Mouse (Mus musculus) small intestine, adult 2 months (tissue): ENCODE results near the gene Scnn1b. TPM values are rescaled to one million over a fixed set of nuclear protein-coding genes. Genes with fewer than 3 reads are reported as not detected.

Experiments
- H3K27ac ChIP-seq: fragments of 200-500 bp; 2 replicates; pipeline ENCODE4 v1.5.1; 2012; ENCODE audit warnings: low read depth, low read length, control low read depth, inconsistent platforms; ENCODE audit not compliant: insufficient read depth
- H3K27me3 ChIP-seq: fragments of 200-500 bp; 2 replicates; pipeline ENCODE4 v1.6.1; 2012; ENCODE audit warnings: mild to moderate bottlenecking, moderate library complexity, low read length, inconsistent platforms; ENCODE audit not compliant: control insufficient read depth, insufficient read depth
- H3K36me3 ChIP-seq: fragments of 200-500 bp; 2 replicates; pipeline ENCODE4 v1.6.1; 2012; ENCODE audit warnings: mild to moderate bottlenecking, low read length, control low read depth, inconsistent platforms; ENCODE audit not compliant: control insufficient read depth, insufficient read depth
- H3K4me1 ChIP-seq: fragments of 200-500 bp; 2 replicates; pipeline ENCODE4 v1.6.1; 2012; ENCODE audit warnings: low read length, inconsistent platforms, mixed read lengths; ENCODE audit not compliant: control insufficient read depth, insufficient read depth, insufficient read length
- H3K4me3 ChIP-seq: fragments of 200-500 bp; 2 replicates; pipeline ENCODE4 v1.5.1; 2012; ENCODE audit warnings: low read depth, mild to moderate bottlenecking, control low read depth, inconsistent platforms, low read length, moderate library complexity
- CTCF ChIP-seq: fragments of 200-500 bp; IDR thresholded peaks from 2 replicates; pipeline ENCODE4 v1.5.1; 2012; ENCODE audit warnings: low read depth, mild to moderate bottlenecking, control low read depth, inconsistent platforms, low read length, moderate library complexity, mixed read lengths; ENCODE audit not compliant: insufficient replicate concordance, insufficient read length; ENCODE audit errors: extremely low read depth
- POLR2A ChIP-seq: fragments of 200-500 bp; IDR thresholded peaks from 2 replicates; pipeline ENCODE4 v1.6.1; 2012; ENCODE audit warnings: low read depth, mild to moderate bottlenecking, control low read depth, inconsistent platforms, low read length, moderate library complexity
- WGBS: fragments of 180-500 bp; shearing (Covaris S2); methylation state at CpG from one replicate; pipeline ENCODE4 v1.1.7; 2018; 5-methylcytosine and 5-hydroxymethylcytosine counted together
- polyA plus RNA-seq: library from polyadenylated mRNA; depleted of rRNA; stranded (reverse); fragments of >200 nt; gene quantifications from 2 replicates; pipeline ENCODE4 v1.2.3, GENCODE M21; 2012

Gene Scnn1b
- polyA plus RNA-seq, 1 experiment: 0.10 TPM

DNA sequence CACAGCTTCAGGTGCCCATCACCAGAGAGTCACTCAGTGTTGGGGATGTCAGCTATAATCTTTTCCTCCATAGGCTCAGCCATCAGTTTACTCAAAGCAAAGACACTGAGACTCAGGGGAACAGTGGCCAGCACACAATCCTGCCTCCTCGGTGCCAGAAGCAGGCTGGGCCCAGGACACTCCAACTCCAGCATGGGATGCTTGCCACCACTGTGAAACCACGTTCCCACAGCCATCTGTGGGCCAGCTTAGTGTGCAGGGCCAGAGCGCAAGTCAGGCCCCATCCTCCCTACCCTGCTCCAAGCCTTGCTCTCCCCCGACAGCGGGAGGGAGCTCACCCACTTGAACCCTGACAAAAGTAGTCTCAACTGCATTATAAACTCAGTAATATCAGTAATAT is 81.4 kb downstream of the Scnn1b start:
- Histone ChIP-seq H3K4me1 (no peaks in the 10 kb centered on the region), H3K4me3 (no peak overlapping the region), H3K27me3 (no peaks in the 10 kb centered on the region), H3K27ac (no peak overlapping the region), H3K36me3 (peaks cover 24% of the 10 kb centered on the region)
- WGBS: 86% methylated on average over 5 of the region's 5 CpGs
- TF ChIP-seq POLR2A (no peak), CTCF (no peak)

DNA sequence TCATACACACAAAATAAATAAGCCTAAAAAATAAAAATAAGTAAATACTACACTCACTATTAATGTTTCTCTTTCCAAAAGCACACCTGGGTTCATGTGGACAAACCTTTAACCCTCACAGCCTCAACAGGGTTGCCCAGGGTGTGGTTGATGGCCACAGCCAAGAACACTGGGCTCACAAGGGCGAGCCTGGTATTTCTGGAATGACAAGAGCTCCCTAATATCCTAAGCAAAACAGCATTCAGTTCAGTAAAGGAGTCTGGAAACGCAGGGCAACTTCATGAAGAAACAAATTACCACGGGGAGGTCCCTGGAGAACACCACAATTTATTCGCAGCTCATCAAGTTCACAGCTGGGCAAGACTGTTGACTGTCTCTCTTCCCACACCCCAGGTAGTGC is 82.7 kb downstream of the Scnn1b start:
- Histone ChIP-seq H3K4me1 (no peaks in the 10 kb centered on the region), H3K27me3 (no peaks in the 10 kb centered on the region), H3K27ac (no peak overlapping the region), H3K36me3 (peaks cover 24% of the 10 kb centered on the region), H3K4me3 (no peak overlapping the region)
- TF ChIP-seq POLR2A: no peak
- no peak for TF ChIP-seq CTCF
- 55% methylated on average over 4 of the region's 4 CpGs for WGBS

DNA sequence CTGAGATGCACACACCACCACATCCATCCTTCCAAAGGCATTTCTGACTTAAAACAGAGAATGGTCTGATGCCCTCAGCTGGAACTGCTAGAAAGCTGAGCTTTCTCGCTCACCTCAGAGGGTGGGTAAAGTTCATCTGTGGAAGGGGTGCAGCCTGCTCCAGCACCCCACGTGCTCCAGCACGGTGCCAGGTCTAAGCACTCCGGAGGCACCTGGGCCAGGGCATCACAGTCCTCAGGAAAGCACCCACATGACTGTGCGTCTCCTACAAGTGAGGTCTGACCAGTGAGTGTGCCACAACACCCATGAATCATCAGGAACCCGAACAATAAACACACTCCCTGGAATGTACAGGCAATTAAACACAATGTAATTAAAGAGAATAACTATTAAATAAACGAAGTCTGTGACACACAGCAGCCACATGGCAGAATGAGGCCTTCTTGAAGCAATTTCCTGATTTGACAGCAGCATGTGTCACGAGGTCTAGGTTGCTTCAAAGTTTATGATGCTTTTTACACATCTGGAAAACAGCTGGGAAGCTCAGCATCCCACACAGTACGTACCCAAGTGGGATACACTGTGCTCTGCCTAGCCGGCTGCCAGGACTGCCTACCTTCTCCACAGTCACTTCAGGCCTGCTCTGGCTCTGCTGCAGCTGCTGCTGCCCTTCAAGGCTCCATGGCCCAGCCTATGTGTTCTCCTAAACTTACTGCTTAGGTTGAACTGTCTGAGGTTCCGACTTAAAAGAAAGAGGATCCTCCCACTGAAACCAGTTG is 90.2 kb downstream of the Scnn1b start:
- no peak overlapping the region for H3K4me3 ChIP-seq
- 0 out of 2 replicates have a peak overlapping the region, but pooled peaks have one; percentile 10 for H3K27ac ChIP-seq
- TF ChIP-seq POLR2A: no peak
- TF ChIP-seq CTCF: no peak
- H3K27me3 ChIP-seq: no peaks in the 10 kb centered on the region
- peaks cover 26% of the 10 kb centered on the region for H3K36me3 ChIP-seq
- WGBS: 77% methylated on average over 11 of the region's 11 CpGs
- H3K4me1 ChIP-seq: no peaks in the 10 kb centered on the region; the same call in 1 of the 2 replicates

DNA sequence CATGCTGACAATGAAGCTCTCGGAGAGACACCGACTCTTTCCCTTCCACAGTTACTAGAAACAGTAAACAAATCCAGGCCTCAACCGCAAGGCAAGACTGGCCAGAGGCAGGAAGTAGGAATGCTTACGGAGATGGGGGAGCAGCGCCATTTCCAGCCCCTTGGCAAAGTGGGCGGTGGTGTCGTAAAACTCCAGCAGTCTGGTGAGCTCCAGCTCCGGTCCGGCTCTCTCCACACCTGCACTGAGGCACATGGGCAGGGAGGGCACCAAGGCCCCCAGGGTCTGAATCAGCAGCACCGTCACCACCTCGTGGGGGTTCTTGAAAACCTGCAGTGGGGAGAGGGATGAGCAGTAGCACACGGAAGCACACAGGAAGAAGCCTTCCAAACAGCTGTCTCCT is 91.0 kb downstream of the Scnn1b start:
- H3K27me3 ChIP-seq: no peaks in the 10 kb centered on the region
- peaks cover 24% of the 10 kb centered on the region for H3K36me3 ChIP-seq
- H3K27ac ChIP-seq: 0 out of 2 replicates have a peak overlapping the region, but pooled peaks have one; percentile 10
- no peak overlapping the region for H3K4me3 ChIP-seq
- no peak for TF ChIP-seq POLR2A
- no peak for TF ChIP-seq CTCF
- no peaks in the 10 kb centered on the region; the same call in 1 of the 2 replicates for H3K4me1 ChIP-seq
- 66% methylated on average over 12 of the region's 12 CpGs for WGBS

DNA sequence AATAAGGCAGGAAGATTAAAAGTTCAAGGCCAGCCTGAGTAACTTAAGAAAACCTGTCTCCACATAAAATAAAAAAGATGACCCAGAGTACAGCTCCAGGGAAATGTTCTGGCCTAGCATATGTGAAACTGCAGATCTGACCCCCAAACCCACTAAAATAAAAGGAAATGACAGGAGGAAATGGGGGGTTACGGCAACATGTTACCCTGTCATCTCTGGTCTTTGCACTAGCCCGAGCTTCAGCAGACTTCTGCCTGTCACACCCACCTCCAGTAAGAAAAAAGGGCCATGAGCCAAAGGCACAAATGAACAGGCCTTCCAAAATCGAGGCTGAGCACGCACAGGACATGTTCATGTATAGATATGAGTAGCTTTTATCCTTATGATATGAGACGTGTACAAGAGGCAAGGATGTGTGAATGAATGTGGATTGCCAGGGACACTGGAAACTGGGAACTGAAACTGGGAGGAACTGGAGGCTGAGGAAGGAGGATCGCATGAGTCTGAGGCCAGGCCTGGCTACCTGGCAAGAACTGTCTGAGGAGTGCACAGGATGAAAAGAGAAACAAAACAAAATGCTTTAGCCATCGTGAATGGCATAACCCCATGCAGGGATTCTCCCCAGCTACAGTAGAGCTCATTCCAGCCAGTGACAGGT is 97.2 kb downstream of the Scnn1b start:
- TF ChIP-seq POLR2A (no peak), CTCF (no peak)
- no peak overlapping the region for H3K27ac ChIP-seq
- no peak overlapping the region for H3K4me3 ChIP-seq
- peaks cover 22% of the 10 kb centered on the region for H3K36me3 ChIP-seq
- no peaks in the 10 kb centered on the region for H3K27me3 ChIP-seq
- 86% methylated on average over 7 of the region's 7 CpGs for WGBS
- H3K4me1 ChIP-seq: no peaks in the 10 kb centered on the region

DNA sequence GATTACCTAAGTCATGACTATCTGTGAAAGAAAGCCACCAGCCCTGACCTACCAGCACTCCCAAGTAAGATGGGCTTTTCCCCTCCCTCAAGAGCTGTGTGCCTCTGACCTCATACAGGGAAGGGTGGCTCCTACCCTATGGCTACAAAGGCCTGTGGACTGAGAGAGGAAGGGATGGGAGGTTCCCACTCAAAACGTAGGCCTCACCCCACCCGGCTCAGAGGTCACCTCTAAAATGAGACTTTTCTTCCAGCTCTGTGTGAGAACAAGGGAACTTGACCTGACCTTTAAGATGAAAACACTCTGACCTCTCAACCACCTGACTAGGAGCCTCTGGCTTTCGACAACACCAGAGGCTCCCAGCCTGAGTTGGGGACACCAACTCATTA is 97.7 kb downstream of the Scnn1b start:
- peaks cover 21% of the 10 kb centered on the region for H3K36me3 ChIP-seq
- H3K27ac ChIP-seq: no peak overlapping the region
- TF ChIP-seq POLR2A (no peak), CTCF (no peak)
- H3K4me1 ChIP-seq: no peaks in the 10 kb centered on the region
- WGBS: 66% methylated on average over 3 of the region's 3 CpGs
- H3K27me3 ChIP-seq: no peaks in the 10 kb centered on the region
- no peak overlapping the region for H3K4me3 ChIP-seq

DNA sequence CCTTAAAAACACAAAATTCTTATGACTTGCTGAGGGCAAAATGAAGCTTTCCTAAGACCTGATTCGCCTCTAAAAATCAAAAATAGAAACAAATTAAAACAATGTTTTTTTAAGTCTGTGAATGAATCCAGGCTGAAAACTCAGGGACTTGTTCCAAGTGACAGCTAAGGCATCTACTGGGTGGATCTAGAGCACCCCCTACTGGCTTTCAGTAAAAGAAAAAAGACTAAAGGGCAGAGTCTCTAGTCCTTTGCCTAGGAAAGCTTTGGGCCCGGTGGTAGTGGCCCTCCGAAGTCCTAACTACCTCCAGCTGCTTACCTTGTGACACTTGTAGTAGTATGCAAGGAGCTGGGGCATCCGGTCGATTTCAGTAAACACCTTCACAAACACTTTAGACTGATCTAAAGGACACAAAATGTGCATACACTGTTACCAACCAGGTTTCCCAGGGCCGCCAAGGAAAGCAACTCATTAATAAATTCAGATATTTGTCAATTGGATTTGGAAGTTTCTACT is 99.1 kb downstream of the Scnn1b start:
- Histone ChIP-seq H3K27me3 (no peaks in the 10 kb centered on the region), H3K27ac (no peak overlapping the region), H3K36me3 (peaks cover 25% of the 10 kb centered on the region), H3K4me3 (no peak overlapping the region), H3K4me1 (no peaks in the 10 kb centered on the region)
- TF ChIP-seq CTCF (peak; percentile 21; the same call in 1 of the 2 replicates), POLR2A (no peak)
- 76% methylated on average over 6 of the region's 6 CpGs for WGBS
